Mouse (Mus musculus): ENCODE results near the gene Psd4. TPM values are rescaled to one million over a fixed set of nuclear protein-coding genes. Genes with fewer than 3 reads are reported as not detected.

Gene Psd4
- polyA plus RNA-seq, 1 experiment from 2014 or later = 42.1 TPM

DNA sequence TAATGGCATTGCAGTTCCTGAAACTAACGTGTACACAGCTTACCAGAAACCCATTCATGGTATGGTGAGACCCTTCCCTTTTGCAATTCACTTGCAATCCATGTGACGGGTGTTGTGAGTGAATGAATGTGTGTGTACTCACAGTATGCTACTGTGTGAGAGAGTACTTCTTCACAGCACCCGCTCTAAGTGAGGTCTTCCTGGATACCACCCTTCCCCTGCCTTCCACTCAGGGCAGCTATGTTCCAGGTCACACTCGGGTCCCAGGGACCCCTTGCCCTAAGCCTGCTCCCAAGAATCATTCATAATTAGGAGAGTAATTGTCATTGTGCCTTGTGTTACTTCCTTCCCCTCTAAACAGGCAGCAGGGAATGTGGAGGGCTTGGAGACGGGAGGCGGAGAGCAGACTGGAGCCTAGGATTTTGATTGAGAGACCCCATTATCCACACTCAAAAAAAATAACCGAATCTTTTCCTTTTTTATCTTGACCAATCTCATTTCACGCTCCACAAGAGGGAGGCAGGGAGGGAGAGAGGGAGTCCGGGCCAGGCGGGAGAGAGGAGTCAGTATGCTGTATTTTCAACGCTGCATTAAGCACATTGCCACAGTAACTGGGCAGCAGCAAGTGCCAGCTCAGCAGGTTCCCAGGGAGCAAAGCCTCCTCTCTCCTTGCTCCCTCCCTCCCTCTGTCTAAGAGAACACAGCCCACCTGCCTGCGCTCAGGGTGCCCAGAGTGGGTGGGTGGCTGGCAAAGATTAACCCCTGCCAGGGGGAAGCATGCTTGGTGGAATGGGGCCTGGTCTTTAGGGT lies 60.7 kb downstream of the Psd4 start:
- DNase-seq (ENCODE audit: low spot score) = no peak

DNA sequence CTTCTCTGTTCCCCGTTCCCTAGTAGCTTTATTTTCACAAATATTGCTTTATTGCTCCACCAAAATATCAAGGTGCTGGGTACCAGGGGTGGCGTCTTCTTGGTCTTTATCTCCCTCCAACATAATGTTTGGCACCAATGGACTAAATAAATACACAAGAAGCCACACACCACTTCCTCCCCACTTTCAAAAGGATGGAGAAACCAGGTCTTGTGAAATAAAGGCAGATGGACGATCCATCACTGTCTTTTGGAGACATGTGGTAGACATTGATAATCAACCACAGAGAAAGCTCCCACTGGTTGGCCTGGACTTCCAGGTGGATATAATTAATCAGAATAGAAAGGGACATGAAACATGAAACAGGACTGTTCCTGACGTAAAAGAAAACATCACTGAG lies 62.4 kb downstream of the Psd4 start:
- DNase-seq (ENCODE audit: low spot score) = no peak

DNA sequence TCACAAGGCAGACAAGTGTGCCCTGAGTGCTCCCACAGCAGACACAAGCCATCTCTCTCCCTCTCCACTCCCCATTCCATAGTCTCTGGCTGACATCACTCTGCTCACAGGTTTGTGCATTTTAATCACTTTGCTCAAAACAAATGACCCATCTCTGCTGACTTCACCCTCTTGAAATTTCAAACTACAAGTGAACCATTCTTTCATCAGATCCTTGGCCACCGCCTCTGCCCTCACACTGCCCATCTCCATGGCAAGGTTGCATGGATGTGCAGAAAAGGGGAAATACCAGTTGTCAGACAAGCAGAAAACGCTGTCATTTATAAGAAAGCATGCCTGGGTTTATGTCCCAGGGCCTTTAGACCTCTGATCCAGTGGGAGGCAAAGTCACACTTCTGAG lies 67.3 kb downstream of the Psd4 start:
- DNase-seq (ENCODE audit: low spot score) = no peak

DNA sequence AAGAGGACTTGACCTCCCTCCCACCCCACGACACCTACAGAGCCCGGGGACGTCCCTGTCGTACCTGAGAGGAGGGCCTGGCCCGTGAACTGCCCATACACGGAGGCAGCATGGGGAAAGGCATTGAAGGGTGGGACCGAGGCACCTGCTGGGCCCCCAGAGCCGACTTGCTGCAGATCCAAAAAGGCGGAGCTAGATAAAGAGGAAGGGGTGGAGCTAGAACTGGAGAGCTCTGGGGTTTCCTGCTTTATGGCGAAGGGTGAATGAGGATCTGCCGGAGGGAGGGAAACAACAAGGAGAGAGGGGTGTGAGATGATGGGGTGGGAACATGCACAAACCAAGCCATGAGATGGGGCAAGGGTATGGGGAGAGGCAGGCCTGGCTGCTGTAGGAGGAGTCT lies 68.3 kb downstream of the Psd4 start:
- no peak for DNase-seq (ENCODE audit: low spot score)

DNA sequence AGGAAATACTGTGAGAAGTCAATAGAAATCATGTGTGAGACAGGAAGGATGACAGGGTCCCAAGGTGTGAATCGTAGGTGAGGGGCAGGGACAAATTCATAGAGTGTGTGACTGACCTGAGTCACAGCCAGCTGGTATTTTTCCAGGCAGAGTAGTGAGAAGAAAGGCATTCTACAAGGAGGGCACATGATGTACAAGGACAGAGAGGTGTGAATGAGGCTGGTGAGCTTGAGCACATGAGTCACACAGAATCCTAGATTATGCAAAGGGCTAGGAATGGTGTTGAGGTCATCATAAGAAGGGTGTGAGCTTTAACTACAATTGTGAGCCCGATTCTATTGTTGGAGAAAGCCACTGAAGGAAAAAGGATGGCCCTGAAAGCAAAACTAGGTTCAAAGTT lies 72.7 kb downstream of the Psd4 start:
- no peak for DNase-seq (ENCODE audit: low spot score)

DNA sequence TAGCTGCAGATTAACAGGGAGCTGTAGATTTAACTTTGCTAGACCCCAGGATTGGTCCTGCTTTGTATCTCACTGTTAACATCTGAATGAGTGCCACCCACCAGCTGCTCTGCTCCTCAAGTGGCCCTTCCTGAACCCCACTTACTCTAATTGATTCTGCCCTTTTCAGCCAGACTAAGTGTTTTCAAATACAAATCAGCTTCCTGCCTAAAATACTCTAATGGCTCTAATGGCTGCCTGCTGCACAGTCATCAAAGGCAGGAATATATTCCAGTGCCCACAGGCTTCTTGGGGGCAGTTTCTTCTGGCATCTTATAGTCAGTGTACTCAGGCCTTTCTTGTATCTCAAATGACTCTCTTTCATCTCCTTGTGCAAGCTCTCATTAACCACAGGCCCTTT lies 74.5 kb downstream of the Psd4 start:
- no peak for DNase-seq (ENCODE audit: low spot score)

DNA sequence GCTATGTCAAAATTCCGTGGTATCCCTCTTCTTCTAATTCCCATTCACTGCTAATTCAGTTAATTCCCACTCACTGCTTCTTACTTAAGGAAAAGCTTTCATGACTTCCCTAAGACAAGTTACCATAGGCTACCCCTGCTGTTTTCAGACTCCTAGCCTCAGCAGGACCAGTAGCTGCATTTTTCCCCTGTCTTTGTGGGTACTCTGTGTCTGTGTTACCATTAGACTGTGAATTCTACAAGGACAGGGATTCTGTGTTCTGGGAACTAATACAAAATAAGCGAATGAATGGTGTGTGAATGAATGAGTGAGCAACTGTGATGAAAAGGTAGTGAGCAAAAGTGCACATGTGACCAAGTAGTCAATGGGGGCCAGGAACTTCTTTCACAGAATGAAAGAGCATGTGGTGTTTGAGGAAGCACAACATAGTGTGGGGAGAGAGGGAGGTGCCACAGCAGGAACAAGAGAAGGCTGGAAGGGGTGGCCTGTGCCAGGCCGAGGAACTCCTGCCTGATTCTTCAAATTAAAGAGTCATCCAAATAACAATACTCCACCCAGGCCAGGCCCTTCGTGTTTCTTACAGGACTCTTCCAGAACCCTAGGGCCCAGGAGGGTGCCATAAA lies 75.0 kb downstream of the Psd4 start:
- no peak for DNase-seq (ENCODE audit: low spot score)

DNA sequence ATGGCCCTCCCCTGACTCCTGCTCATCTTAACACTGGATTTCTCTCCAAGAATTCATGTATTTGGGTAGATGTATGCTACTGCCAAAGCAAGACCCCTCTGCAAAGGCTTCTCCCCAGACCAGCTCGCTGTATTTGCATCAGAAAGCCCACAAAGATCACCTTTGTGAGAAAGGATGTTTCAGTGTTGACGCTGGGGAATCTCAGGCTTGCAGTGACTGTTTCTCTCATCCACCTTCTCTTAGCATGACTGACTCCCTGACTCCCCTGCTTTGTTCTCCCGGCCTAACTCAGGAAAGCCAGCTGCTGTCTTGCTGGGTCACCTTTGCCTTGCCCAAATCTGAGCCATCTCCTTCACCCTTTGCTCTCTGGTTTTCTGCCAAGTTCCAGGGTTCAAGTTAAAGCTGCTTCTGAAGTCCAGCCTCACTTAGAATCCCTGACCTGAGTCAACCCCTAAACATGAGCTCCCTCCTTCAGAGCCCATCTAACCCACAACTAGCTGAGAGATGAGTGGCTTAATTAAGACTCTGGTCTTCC lies 75.9 kb downstream of the Psd4 start:
- DNase-seq (ENCODE audit: low spot score) = no peak

DNA sequence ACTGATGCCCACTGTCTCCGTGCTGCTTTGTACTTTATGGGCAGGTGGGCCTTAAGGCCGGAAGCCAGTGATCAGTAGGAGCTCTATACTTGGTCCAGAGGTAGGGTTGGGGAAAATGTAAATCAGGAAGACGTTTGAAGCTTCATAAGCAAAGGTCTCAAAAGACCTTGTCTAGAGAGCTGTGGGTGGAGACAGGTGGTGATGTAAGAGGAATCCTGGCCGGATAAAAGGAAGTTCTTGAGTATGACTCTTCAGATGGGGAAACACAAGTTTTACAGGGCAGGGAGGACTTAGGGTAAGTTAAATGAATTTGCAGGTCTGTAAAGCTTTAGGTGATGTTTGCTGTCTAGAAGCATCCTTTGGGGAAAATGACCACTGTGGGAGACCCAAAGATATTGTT lies 81.7 kb downstream of the Psd4 start:
- no peak for DNase-seq (ENCODE audit: low spot score)

DNA sequence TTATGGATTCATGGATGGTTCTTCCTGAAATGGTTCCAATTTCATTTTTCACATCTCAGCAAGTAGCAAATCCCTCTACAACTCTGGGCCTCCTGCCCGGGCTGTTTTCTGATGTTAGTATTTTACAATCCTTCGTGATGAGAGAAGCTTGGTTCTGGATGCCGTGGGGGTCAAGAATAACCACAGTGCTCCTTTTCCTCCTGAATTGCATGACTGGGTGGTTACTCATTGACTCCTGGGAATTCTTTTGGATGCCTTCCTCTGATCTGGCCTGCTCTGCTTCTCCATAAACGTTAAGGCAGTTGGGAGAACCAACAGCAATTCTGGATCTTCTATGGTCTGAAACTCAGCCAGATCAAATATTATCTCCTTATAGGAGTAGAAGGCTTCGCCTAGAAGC lies 85.8 kb downstream of the Psd4 start:
- no peak for DNase-seq (ENCODE audit: low spot score)

DNA sequence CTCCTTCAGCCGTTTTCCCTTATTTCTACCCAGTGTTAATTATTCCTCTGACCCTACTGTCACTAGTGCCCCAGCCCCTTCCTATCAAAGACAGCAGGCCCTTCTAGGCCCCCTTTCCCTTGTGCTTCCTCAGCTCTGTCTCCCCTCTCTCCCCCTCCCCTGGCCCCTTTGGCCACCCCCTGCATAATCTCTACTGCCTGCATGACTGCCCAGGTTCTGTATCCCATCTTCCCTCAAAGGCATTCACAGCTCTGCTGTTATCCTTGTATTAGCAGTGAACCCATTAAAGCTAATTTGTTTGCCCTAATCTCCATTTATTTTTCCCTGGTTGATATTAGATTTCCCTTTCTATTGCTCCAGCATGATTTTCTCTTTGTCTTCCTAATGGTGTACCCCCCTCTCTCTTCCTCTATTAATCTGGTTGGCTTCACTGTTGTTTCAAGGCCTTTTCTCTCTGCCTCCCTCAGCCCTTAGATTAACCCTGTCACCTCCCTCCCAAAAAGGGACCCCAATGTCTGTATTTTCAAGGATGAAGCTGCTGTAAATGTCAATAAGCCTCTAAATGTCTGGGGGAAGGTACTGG lies 87.1 kb downstream of the Psd4 start:
- no peak for DNase-seq (ENCODE audit: low spot score)

DNA sequence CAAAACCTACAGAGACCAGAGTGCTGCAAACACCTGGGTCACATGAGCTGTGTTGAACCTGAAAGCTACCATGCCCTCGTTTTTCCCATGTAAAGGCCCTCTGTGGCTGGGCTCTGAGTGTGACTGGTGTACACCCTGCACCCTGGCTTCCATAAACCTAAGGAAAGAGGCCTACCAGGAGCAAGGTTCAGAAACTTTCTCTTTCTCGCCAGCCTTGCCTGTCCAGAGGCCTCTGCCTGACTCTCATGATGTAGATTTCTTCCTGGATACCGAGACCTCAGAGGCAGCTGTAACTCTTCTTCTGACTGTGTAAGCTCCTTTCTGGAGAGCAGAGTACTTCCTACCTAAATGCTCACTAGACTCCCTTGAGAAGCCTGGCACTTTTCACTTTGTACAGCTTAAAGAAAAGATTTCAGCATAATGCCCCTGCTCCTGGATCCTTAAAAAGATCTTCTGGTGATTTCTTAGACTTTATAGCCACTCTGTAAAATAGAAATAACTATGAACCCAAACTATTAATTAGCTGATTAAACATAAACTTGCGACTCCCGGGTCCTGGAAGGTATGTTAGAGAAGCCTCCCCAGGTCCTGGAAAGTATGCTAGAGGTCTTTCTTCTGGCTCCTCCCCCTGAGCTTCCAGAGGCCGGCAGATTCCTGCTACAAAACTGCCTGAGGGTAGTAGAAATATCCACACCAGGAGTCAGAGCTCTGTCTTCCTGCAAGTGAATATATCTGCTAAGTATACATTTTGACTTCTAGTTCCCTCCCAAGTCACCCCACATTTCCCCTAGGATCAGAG lies 87.9 kb downstream of the Psd4 start:
- DNase-seq (ENCODE audit: low spot score) = no peak

DNA sequence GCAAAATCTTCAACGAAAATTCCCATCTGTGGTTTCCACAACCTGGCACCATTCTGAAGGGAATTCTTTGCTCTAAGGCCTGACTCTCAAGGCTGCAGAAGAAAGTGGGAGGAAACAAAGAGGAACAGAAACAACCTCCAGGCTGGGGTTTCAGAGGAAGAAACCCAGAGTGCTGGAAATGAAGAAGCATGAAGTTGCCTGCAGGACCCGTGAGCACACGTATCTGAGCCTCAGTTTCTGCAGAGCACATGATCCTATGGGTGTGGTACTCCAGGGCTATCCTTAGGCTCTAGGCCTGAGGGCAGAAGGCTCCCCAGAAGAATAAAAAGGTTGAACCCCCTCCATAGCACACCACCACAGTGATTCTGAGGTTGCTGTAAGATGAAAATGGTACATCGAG lies 89.5 kb downstream of the Psd4 start:
- no peak for DNase-seq (ENCODE audit: low spot score)

DNA sequence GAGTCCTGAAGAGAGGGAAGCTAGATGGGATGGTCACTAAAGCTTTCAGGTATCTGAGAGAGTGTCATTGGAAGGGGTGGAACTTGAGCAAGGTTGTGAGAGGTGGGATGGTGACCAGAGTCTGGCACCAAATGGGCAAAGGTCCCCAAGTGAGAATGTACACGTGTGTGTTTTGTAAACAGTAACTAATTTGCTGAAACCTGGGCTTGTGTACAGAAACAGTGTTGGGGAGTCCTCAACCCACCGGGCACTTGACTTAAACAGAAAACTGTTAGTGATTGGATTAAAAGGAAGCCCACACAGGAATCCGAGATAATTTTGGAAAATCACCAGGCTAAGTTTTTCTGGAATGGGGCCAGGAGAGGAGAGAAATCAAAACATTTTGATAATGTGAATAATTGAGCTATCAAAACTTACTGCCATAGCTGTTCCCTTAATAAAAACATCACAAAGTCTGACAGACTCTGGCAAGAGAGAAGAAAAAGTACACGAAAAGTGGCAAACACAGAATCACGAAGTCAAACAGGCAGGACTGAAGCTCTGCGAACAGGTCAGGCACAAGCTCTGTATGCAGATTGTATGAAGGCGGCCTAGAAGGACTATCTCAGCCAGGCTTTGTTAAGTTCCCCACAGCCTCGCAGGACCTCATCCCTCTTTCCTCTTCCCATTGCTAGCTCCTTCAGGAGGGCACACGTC lies 92.9 kb downstream of the Psd4 start:
- no peak for DNase-seq (ENCODE audit: low spot score)

DNA sequence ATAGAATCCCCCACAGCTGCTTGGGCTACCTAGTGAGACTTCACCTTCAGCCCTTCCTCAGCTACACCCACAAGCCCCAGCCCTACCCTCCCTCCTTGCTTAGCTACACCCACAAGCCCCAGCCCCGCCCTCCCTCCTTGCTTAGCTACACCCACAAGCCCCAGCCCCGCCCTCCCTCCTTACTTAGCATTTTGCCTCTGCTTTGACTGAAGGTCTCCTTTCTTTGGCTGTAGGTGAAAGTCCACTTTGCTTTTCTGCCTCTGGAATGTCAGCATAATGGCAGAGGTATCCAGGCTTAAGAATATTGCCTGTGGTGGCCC lies 93.4 kb downstream of the Psd4 start:
- peak; percentile 11 for DNase-seq (ENCODE audit: low spot score)

Other genes with a start within 250 kb of the Psd4 start
- gene Il1f8, start 214.4 kb upstream of the Psd4 start, polyA plus RNA-seq (2015; fragmentation: Nextera tagmentation; extraction: Ambion mirVana) = not detected in 2 replicates
- gene Il1f9, start 181.1 kb upstream of the Psd4 start, polyA plus RNA-seq (2015; fragmentation: Nextera tagmentation; extraction: Ambion mirVana) = 0.16 TPM in 1 of 2 replicates, not detected in the other
- gene Il1f6, start 152.2 kb upstream of the Psd4 start, polyA plus RNA-seq (2015; fragmentation: Nextera tagmentation; extraction: Ambion mirVana) = 0.36 and 0.83 TPM in 2 replicates
- gene Il1f5, start 90.6 kb upstream of the Psd4 start, polyA plus RNA-seq (2015; fragmentation: Nextera tagmentation; extraction: Ambion mirVana) = 0.22 and 0.36 TPM in 2 replicates
- 0.38 TPM in 1 of 2 replicates, not detected in the other for gene Il1f10, start 76.4 kb upstream of the Psd4 start, polyA plus RNA-seq (2015; fragmentation: Nextera tagmentation; extraction: Ambion mirVana)
- gene Il1rn, start 30.7 kb upstream of the Psd4 start, polyA plus RNA-seq (2015; fragmentation: Nextera tagmentation; extraction: Ambion mirVana) = 3.9 TPM in 2 replicates
- gene Pax8, start 108.0 kb downstream of the Psd4 start, polyA plus RNA-seq (2015; fragmentation: Nextera tagmentation; extraction: Ambion mirVana) = 0.07 and 0.17 TPM in 2 replicates